Mouse (Mus musculus) forebrain, postnatal 0 days (tissue): ENCODE data around the gene Fbxo21. TPM values are rescaled to one million over a fixed set of nuclear protein-coding genes. Genes with fewer than 3 reads are reported as not detected.

Source experiments
- ATAC-seq: fragments of 200-750 bp; cut with Nextera tagmentation; 2 replicates; pipeline ENCODE4 v1.8.0; 2017; ENCODE audit warnings: mild to moderate bottlenecking, moderate library complexity
- DNase-seq: peaks from one replicate; pipeline ENCODE4 v3.0.0-alpha.2; 2015
- H3K27ac ChIP-seq: fragments of 300-500 bp; sonication (generic); 2 replicates; pipeline ENCODE4 v1.5.1; 2014; ENCODE audit warnings: low read depth, mild to moderate bottlenecking, antibody characterized with exemption, low read length, moderate library complexity, mixed read lengths
- H3K27me3 ChIP-seq: fragments of 300-500 bp; sonication (generic); 2 replicates; pipeline ENCODE4 v1.6.1; 2014; ENCODE audit warnings: mild to moderate bottlenecking, low read length, mixed read lengths; ENCODE audit not compliant: insufficient read depth
- H3K36me3 ChIP-seq: fragments of 300-500 bp; sonication (generic); 2 replicates; pipeline ENCODE4 v1.6.1; 2014; ENCODE audit warnings: mild to moderate bottlenecking, moderate library complexity; ENCODE audit not compliant: insufficient read depth
- H3K4me1 ChIP-seq: fragments of 300-500 bp; sonication (generic); 2 replicates; pipeline ENCODE4 v1.6.1; 2014; ENCODE audit warnings: antibody characterized with exemption; ENCODE audit not compliant: insufficient read depth
- H3K4me2 ChIP-seq: fragments of 300-500 bp; sonication (generic); 2 replicates; pipeline ENCODE4 v1.6.1; 2014; ENCODE audit warnings: low read depth, mild to moderate bottlenecking, moderate library complexity
- H3K4me3 ChIP-seq: fragments of 300-500 bp; sonication (generic); 2 replicates; pipeline ENCODE4 v1.5.1; 2014; ENCODE audit warnings: low read depth, low read length, mixed read lengths
- H3K9ac ChIP-seq: fragments of 300-500 bp; sonication (generic); 2 replicates; pipeline ENCODE4 v1.6.1; 2014; ENCODE audit warnings: mild to moderate bottlenecking
- H3K9me3 ChIP-seq: fragments of 300-500 bp; sonication (generic); 2 replicates; pipeline ENCODE4 v1.6.1; 2016; ENCODE audit warnings: low read length
- CTCF ChIP-seq: sonication (generic); IDR thresholded peaks from 2 replicates; pipeline ENCODE4 v1.5.1; 2016; ENCODE audit warnings: antibody characterized with exemption, control low read depth, low read depth
- WGBS: fragments of 180-500 bp; shearing (Covaris S2); extraction: QIAGEN DNeasy Blood & Tissue Kit; methylation state at CpG from one replicate; pipeline ENCODE4 v1.1.7; 2014; 5-methylcytosine and 5-hydroxymethylcytosine counted together
- polyA plus RNA-seq: library from polyadenylated mRNA; unstranded; fragments of >200 nt; fragmentation: Nextera tagmentation; extraction: Ambion mirVana; gene quantifications from 2 replicates; pipeline ENCODE4 v1.2.1, GENCODE M21; 2015
- total RNA-seq: library from RNA; depleted of rRNA; stranded (reverse); fragments of >200 nt; gene quantifications from 2 replicates; pipeline ENCODE4 v1.2.3, GENCODE M21; 2014

The Fbxo21 gene
- total and polyA plus RNA-seq, 2 experiments from 2014 or later, result 161 to 197 TPM

- Histone ChIP-seq H3K4me2 (peak within 1 kb of the TSS; percentile 100), H3K9ac (peak within 1 kb of the TSS; percentile 46), H3K4me3 (peak within 1 kb of the TSS; percentile 63), H3K27me3 (peaks cover 35% of the 10 kb centered on the region), H3K27ac (no peak within 1 kb of the TSS), H3K36me3 (no peaks in the 10 kb centered on the region), H3K4me1 (no peaks in the 10 kb centered on the region; the same call in 1 of the 2 replicates), H3K9me3 (no peaks in the 10 kb centered on the region)
- ATAC-seq, result peak; percentile 29; the same call in 1 of the 2 replicates
- WGBS, result under 1% methylated on average over 46 of the region's 63 CpGs
- DNase-seq, result no peak
- TF ChIP-seq CTCF, result no peak
Measured at GRCm38 (mm10) chr5:118027698-118028190, 51.2 kb downstream of the Fbxo21 start, which contains the start of gene Tesc. Gene Tesc, plus strand, starts transcription at chr5:118027743.

- Histone ChIP-seq H3K4me2 (peak overlapping the region; percentile 100), H3K9ac (peak overlapping the region; percentile 46), H3K4me3 (peak overlapping the region; percentile 63), H3K36me3 (no peaks in the 10 kb centered on the region), H3K4me1 (no peaks in the 10 kb centered on the region; the same call in 1 of the 2 replicates), H3K9me3 (no peaks in the 10 kb centered on the region), H3K27ac (no peak overlapping the region), H3K27me3 (peaks cover 35% of the 10 kb centered on the region)
- no peak for TF ChIP-seq CTCF
- DNase-seq (no peak), ATAC-seq (peak; percentile 21)
- WGBS, result 2% methylated on average over 77 of the region's 79 CpGs
Measured at GRCm38 (mm10) chr5:118028191-118029034, 51.9 kb downstream of the Fbxo21 start.

- no peaks in the 10 kb centered on the region; the same call in 1 of the 2 replicates for H3K4me1 ChIP-seq
- peak overlapping the region; percentile 100 for H3K4me2 ChIP-seq
- H3K9ac ChIP-seq, result no peak overlapping the region
- peak overlapping the region; percentile 18 for H3K4me3 ChIP-seq
- DNase-seq (no peak), ATAC-seq (no peak)
- no peaks in the 10 kb centered on the region for H3K36me3 ChIP-seq
- WGBS, result 5% methylated on average over 12 of the region's 12 CpGs
- no peak for TF ChIP-seq CTCF
- H3K27ac ChIP-seq, result no peak overlapping the region
- H3K27me3 ChIP-seq, result peaks cover 35% of the 10 kb centered on the region
- H3K9me3 ChIP-seq, result no peaks in the 10 kb centered on the region
Measured at GRCm38 (mm10) chr5:118029035-118029408, 52.5 kb downstream of the Fbxo21 start.

- WGBS, result 1% methylated on average over 10 of the region's 10 CpGs
- H3K9ac ChIP-seq, result no peak overlapping the region
- ATAC-seq, result peak; percentile 57; the same call in 1 of the 2 replicates
- DNase-seq, result peak; percentile 39
- no peaks in the 10 kb centered on the region for H3K36me3 ChIP-seq
- H3K9me3 ChIP-seq, result no peaks in the 10 kb centered on the region
- no peaks in the 10 kb centered on the region; the same call in 1 of the 2 replicates for H3K4me1 ChIP-seq
- peak overlapping the region; percentile 100 for H3K4me2 ChIP-seq
- no peak for TF ChIP-seq CTCF
- no peak overlapping the region for H3K27ac ChIP-seq
- peaks cover 35% of the 10 kb centered on the region for H3K27me3 ChIP-seq
- peak overlapping the region; percentile 18 for H3K4me3 ChIP-seq
Measured at GRCm38 (mm10) chr5:118029420-118029819, 52.9 kb downstream of the Fbxo21 start.

GRCm38 (mm10) chr5:118030022-118030675 lies 53.6 kb downstream of the Fbxo21 start:
- H3K9ac ChIP-seq, result no peak overlapping the region
- no peak for DNase-seq
- peaks cover 35% of the 10 kb centered on the region for H3K27me3 ChIP-seq
- H3K27ac ChIP-seq, result no peak overlapping the region
- no peaks in the 10 kb centered on the region for H3K9me3 ChIP-seq
- no peak for ATAC-seq
- no peak for TF ChIP-seq CTCF
- no peak overlapping the region for H3K4me2 ChIP-seq
- H3K4me3 ChIP-seq, result no peak overlapping the region
- H3K36me3 ChIP-seq, result no peaks in the 10 kb centered on the region
- 94% methylated on average over 9 of the region's 9 CpGs for WGBS
- no peaks in the 10 kb centered on the region; the same call in 1 of the 2 replicates for H3K4me1 ChIP-seq

- Histone ChIP-seq H3K27me3 (peaks cover 33% of the 10 kb centered on the region), H3K9me3 (no peaks in the 10 kb centered on the region), H3K36me3 (no peaks in the 10 kb centered on the region), H3K9ac (no peak overlapping the region), H3K4me3 (no peak overlapping the region), H3K4me2 (no peak overlapping the region), H3K27ac (no peak overlapping the region), H3K4me1 (no peaks in the 10 kb centered on the region; the same call in 1 of the 2 replicates)
- ATAC-seq, result no peak
- no peak for DNase-seq
- TF ChIP-seq CTCF, result no peak
- 56% methylated on average over 5 of the region's 5 CpGs for WGBS
Measured at GRCm38 (mm10) chr5:118031059-118031458, 54.5 kb downstream of the Fbxo21 start.
